Mouse (Mus musculus) left cerebral cortex, postnatal 10 days (tissue): ENCODE measurements around the gene Poldip3. TPM values are rescaled to one million over a fixed set of nuclear protein-coding genes. Genes with fewer than 3 reads are reported as not detected.
"Not testable (repeated sequence)": the region's sequence is repeated elsewhere in the genome, so short reads cannot be mapped to it uniquely, and the experiment has no call there.

Experiments
- DNase-seq, 2 experiments: peaks; one replicate each; pipeline ENCODE4 v3.0.0; 2021 to 2022; ENCODE audit warnings: low spot score in 2 of 2, mixed read lengths in 1 of 2; ENCODE audit errors: extremely low spot score in 1 of 2
- intact Hi-C: fragments of 180-260 bp; cut with DNase I; formaldehyde crosslinking; loops from one replicate; pipeline ENCODE4 v1.15.1; 2025
- total RNA-seq, 2 experiments: library from RNA; stranded (reverse); gene quantifications; 2 replicates each; pipeline ENCODE4 v1.2.3; 2021

The Poldip3 gene
- total RNA-seq, 2 experiments from 2014 or later: 85.9 to 86.5 TPM

GRCm38 (mm10) chr15:83145541-83145940 lies 3.6 kb downstream of the Poldip3 start:
- intact Hi-C loops: no loop called here
- DNase-seq: no peak

- DNase-seq: no peak
- intact Hi-C loops: no loop called here
Measured at GRCm38 (mm10) chr15:83142861-83143260, 6.3 kb downstream of the Poldip3 start.

DNA sequence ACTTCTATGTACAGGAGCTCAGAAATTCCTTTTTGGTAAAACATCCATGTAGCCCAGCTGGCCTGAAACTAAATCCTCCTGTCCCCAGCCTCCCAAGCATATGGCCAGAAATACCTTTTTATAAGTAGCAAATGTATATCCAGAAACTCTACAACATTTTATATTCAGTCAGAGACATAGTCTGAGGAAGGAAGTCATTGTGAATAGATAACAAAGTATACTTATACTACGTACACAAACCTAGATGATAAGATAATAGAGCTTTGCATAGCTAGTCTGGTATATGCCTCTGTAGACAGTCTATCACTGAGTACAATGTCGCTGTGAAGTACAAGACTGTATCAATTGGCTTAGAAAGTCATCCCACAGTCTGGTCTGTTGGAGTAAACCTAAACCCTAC lies 13.5 kb downstream of the Poldip3 start:
- no peak for DNase-seq
- intact Hi-C loops: loop anchor here (10.0 kb wide), 1 partner anchor 861 kb away; the partner anchor contains the start of gene Sept3

DNA sequence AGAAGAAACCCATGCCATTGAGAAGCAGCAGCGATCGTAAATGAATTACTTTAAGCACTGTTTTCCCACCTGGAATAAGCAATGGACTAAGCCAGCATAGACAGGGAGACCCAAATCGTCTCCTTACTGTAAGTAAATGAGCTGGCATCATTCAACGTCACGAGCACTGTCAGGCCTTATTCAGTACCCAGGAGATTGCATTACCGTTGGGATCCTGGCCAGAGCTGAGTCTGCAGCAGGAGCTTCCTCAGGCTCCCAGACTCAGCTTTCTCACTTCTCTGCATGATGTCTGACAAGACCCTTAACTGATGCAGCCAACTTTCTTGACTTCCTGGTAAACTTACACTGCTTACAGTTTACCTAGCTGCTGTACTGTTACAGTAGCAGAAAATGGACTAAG lies 14.5 kb downstream of the Poldip3 start:
- no peak for DNase-seq
- intact Hi-C loops: loop anchor here (10.0 kb wide), 1 partner anchor 860 kb away; the partner anchor contains the start of gene Sept3

DNA sequence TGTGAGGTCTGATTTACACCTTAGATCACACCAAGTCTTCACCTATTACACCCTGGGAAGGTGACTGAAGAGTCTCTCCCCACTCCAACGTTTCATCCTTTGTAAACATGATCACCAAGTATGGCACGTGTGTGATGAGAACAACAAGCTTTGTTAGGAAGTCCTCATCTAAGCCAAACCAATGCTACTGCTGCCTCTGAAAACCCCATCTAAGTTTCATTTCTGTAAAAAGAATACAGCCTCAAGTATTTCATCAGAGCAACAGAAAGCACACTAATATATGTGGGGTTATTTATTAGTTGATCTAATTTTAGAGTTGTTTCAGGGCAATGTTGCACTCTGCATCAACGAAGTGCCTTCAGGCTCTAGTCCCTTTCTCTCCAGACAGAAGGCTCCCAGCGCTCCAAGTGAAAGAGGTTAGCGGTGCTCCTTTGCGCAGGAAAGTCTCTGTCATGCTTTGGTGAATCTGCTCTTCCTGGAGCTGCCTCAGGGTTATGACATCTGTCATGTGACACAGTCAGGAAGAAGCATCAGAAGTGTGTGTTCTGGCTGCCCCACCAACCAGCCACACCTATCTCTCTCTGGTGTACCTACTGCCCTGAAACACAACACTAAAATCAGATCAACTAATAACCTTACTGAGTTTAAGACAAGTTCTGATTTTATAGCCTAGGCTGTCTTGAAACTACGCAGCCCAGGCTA lies 19.5 kb downstream of the Poldip3 start:
- DNase-seq: no peak
- intact Hi-C loops: loop anchor here (10.0 kb wide), 1 partner anchor 855 kb away; the partner anchor contains the start of gene Sept3

GRCm38 (mm10) chr15:83127037-83127436 lies 22.1 kb downstream of the Poldip3 start:
- intact Hi-C loops, DNase-seq: not testable (repeated sequence)

DNA sequence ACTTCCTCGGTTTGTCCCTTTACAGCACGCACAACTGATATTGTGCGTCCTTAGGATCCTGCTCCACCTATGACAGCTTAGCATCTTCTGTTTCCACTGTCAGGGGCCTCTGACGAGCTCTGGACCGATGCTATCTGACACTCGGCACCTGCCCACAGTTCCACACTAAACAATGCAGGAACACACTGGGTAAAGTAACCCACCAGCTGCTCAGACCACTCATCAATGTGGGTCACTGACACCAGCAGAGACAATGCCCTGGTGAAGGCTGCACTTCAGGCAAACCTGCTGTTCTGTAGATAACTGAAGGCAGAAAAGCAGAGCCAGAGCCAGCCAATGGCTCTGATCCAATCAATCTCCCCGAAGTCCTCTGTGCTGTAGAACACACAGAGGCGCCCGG lies 22.6 kb downstream of the Poldip3 start:
- intact Hi-C loops: no loop called here
- DNase-seq: no peak

DNA sequence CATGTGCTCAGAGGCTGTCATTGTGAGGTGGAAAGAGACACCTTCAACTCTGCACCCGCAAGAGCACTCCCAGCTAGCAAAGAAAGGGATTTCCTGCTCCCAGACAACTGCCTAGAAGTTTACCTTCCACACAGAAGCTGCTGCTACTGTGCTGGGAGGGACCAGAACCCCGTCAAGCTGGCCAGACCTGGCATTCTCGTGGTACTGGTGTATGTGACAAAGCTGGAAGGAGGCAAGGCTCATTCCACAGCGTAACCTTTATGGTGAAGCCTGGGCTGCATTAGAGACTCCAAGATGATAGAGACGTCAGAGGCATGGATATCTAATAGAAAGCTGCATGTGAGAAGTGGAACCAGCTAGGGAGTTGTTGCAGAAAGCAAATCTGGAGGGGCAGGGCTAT lies 24.6 kb downstream of the Poldip3 start:
- intact Hi-C loops: no loop called here
- no peak for DNase-seq

DNA sequence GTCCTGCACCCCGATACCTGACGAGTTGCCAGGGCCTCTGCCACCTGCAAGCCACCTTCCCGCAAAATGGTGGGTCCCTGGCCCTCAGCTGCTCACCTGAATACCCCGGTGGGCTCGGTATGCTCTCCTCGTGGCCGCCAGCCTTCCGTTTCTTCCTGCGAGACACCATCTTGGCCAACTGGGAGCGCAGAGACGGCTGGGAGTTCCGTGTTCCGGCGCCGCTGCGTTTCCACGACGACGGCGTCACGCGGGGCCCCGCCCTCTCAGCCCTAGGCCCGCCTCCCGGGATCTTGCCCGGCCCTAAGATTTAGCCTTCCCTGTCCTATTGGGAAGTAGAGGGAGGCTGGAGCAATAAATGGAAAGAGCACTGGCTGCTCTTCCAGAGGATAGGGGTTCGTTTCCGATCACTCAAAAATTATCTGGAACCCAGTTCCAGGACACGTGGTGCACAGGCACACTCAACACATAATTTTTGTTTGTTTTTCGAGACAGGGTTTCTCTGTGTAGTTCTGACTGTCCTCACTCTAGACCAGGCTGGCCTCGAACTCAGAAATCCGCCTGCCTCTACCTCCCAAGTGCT lies 26.5 kb downstream of the Poldip3 start, which contains the start of gene Rrp7a:
Rrp7a (minus strand) TSS at position 236 of the 580 bp plus-strand sequence.
- peak; percentile 89 to 95 for DNase-seq

GRCm38 (mm10) chr15:83121709-83122565 lies 27.2 kb downstream of the Poldip3 start:
- DNase-seq: peak; percentile 57 to 85
- intact Hi-C loops: no loop called here

More for the DNA sequence above, 26.5 kb downstream of the Poldip3 start, which contains the start of gene Rrp7a:
- intact Hi-C loops: no loop called here

DNA sequence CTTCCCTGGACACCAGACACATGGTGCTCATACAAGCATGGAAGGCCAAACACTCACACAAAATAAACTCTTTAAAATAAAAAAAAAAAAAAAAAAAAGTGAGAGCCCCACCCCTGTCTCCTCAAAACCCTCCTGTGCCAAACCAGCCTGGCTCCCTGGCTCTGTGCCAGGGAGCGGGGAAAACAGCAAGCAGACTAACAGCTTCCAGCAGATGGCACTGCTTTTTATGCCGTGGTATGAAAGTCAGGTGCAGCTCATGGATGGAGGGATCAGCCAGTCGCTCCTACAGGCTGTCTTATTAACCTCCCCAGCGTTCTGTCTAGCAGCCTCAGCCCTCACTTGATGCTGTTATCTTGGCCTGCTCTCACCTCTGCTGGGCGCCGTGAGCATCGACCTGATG lies 30.8 kb downstream of the Poldip3 start:
- intact Hi-C loops: no loop called here
- DNase-seq: peak; percentile 41 to 61

DNA sequence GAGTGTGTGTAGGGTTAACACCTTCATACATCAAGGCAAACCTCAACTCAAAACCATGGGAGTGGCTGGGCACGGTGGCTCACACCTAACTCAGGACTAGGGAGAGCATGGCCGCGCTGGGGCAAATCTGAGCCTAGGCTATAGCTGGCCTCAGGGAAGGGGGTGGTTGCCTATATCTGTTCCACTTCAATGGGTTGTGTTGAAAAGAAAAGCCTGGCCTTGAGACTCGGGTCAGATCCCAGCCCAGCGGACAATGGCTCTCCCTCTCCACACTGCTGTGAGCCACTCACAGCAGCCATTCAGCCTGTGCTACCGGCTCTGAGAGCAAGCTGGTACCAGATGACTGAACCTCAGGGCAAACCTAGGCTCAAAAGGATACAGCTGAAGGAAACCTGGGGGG lies 34.1 kb downstream of the Poldip3 start:
- intact Hi-C loops: no loop called here
- no peak for DNase-seq

- no peak for DNase-seq
- intact Hi-C loops: no loop called here
Measured at GRCm38 (mm10) chr15:83114106-83114505, 35.1 kb downstream of the Poldip3 start.

DNA sequence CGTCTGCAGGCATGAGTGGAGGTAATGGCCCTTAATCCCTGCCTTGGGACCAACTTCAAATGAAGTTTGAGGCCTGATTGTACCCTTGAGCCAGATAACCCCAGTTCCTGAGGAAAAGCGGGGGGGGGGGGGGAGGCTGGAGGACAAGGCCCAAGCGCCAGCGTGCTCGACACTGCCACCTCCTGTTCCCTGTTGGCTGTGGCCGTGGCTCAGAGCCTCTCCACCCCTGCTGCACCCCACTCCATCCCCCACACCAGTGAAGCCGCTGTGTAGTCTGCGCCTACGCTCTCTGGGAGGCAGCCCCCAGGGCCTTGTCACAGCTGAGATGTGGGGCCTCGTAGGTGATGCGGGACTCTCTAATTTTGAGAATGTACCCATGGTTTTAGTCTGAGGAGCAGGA lies 36.3 kb downstream of the Poldip3 start:
- intact Hi-C loops: no loop called here
- peak in 1 of 2 experiments; percentile 87 for DNase-seq

DNA sequence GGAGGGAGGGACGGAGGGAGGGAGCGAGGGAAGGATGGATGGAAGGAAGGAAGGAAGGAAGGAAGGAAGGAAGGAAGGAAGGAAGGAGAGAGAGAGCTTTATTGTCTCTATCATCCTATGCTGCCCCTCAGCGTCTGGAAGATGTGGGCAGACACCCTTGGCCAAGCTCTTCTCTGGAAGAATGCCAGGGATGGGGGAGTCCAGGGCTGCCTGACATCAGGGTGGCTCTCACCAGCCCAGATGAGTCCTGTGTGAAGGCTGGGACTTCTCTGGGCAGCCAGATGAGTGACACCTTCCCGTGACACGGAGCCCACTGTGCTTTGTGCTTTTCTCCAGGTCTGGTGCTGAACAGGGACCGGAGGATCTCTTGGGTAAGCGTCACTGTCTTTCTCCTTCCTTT lies 37.3 kb downstream of the Poldip3 start:
- intact Hi-C loops: no loop called here
- no peak for DNase-seq

DNA sequence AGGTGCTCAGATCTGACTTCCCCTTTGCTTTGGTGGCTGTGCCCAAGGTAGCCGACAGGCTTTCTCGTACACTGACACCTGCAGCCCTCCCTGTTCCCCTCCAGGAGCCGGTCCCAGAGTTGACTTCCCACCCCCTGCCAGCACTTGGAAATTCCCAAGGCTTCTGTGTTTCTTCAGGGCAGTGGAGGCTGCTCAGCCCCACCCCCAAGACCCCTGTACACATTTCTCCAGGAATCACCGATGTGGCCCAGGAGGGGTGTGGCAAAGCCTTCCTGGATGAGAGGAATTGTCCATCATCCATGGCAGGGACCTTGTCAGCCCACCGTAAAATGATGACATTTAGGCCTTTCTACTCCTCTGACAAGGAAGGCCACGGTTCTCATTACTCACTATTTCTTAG lies 37.9 kb downstream of the Poldip3 start:
- intact Hi-C loops: no loop called here
- DNase-seq: no peak

DNA sequence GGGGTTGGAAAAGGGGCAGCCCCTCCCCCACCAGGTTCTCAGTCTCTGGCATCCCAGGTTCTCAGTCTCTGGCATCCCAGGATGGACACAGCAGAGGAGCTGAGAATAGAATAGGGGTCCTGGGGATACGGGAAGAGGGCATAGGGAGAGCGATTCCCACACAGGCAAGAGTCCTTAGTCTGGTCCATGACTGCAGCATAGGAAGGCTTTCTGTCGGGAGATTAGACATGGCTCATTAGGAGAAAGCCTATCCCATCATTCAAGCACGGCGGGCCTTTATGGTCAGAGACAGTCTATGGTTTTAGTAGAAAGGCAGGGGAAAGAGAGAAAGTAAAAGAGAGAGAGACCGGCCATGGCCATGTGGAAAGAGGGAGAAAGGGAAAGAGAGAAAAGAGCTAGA lies 41.4 kb downstream of the Poldip3 start:
- DNase-seq: no peak
- intact Hi-C loops: no loop called here

DNA sequence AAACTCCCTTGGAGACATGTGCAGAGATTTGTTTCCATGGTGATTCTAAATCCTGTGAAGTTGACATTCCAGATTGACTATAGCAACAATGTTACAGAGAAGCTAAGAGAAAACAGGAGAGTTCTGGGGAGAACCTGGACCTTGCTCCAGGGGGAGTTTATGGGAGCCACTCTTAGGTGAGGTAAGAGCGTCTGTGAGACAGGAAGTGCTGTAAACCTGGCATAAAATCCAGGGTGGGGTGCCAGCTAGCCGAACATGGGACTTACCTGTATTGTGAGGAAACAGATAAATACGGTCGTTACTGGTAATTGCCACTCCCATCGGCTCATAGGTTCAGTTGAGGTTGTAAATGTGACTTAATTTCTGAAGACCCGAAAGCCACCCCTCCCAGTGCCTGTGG lies 42.8 kb downstream of the Poldip3 start:
- DNase-seq: no peak
- intact Hi-C loops: no loop called here

GRCm38 (mm10) chr15:83103111-83103510 lies 46.1 kb downstream of the Poldip3 start:
- intact Hi-C loops: no loop called here
- no peak for DNase-seq

DNA sequence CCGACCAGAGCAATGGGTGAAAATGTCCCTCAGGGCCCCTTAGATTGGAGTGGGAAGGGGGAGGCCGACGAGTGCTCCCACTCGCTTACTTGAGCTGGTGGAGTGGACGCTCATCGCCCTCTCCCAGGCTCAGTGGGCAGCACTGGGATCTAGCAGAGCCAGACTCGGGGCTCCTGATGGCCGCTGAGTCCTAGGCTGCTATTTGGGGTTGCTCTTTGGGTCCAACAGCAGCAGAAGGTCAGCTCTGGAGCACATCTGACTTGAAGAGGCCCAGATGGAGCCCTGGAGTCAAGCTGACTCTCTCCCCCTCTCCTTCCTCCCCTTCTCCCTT lies 48.9 kb downstream of the Poldip3 start:
- DNase-seq: no peak
- intact Hi-C loops: no loop called here
